Mouse (Mus musculus) macrophage (primary cell): ENCODE data around the gene Kptn. TPM values are rescaled to one million over a fixed set of nuclear protein-coding genes. Genes with fewer than 3 reads are reported as not detected.

ENCODE experiments used
- H3K27ac ChIP-seq: fragments of 350-480 bp; formaldehyde crosslinking; 2 replicates; pipeline ENCODE4 v1.9.0; 2021
- H3K36me3 ChIP-seq: fragments of 350-480 bp; formaldehyde crosslinking; 2 replicates; pipeline ENCODE4 v1.9.0; 2021; ENCODE audit errors: inconsistent target
- H3K4me3 ChIP-seq: fragments of 350-480 bp; formaldehyde crosslinking; 2 replicates; pipeline ENCODE4 v1.9.0; 2021; ENCODE audit errors: inconsistent target
- H3K79me2 ChIP-seq: fragments of 350-480 bp; formaldehyde crosslinking; 2 replicates; pipeline ENCODE4 v1.9.0; 2021; ENCODE audit errors: inconsistent target
- WGBS: methylation state at CpG from one replicate; pipeline ENCODE4 v1.1.7; 2026; ENCODE audit warnings: inconsistent platforms; ENCODE audit not compliant: missing documents; 5-methylcytosine and 5-hydroxymethylcytosine counted together
- polyA plus RNA-seq: library from polyadenylated mRNA; stranded (reverse); fragments of 250-400 nt; gene quantifications from 3 replicates; pipeline ENCODE4 v1.2.4, GENCODE M21; 2018; ENCODE audit warnings: inconsistent platforms

Kptn gene
- polyA plus RNA-seq, 1 experiment from 2014 or later: 3.3 TPM

DNA sequence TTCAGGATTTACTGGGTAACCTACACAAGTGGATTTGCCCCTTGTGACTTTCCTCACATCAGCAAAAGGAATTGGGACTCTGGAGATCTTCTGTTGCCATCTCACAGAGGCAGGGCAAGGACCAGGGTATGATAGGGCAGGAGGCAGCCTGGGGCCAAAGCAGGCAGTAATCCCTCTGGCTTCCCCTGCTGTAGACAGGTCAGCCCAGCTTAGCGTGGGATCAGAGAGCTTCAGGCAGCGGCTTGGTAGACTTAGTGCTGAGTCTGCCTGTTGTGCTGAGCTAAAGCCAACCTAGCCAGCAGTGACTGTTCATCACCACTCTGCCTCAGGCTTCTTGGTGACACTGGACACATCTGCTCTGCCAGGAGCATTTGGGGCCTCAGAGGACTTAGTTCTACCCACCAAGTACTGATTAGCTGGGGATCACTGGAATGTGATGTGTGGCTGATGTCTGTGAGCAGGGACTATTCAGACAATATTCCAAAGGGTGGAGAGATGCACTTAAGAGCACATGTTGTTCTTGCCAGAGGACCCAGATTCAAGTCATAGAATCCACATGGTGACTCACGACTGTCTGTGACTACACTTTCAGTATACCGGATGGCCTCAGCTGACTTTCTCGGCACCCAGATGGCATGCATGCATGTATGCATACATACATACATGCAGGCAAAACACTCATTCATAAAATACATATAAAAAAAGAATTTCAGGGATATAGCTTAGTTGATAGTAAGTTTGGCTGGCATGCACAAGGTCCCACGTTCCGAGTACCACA, 14.9 kb upstream of the Kptn start:
- WGBS: 93% methylated on average over 7 of the region's 7 CpGs
- Histone ChIP-seq H3K79me2 (peaks cover 98% of the 10 kb centered on the region), H3K27ac (no peak overlapping the region), H3K36me3 (peaks cover 63% of the 10 kb centered on the region), H3K4me3 (no peak overlapping the region)

GRCm38 (mm10) chr7:16108886-16109542, 10.7 kb upstream of the Kptn start:
- Histone ChIP-seq H3K36me3 (peaks cover 86% of the 10 kb centered on the region), H3K79me2 (peaks cover 56% of the 10 kb centered on the region), H3K27ac (no peak overlapping the region), H3K4me3 (no peak overlapping the region)
- WGBS: 98% methylated on average over 9 of the region's 9 CpGs

- H3K79me2 ChIP-seq: peaks cover 45% of the 10 kb centered on the region
- H3K36me3 ChIP-seq: peaks cover 90% of the 10 kb centered on the region
- H3K27ac ChIP-seq: no peak overlapping the region
- WGBS: 94% methylated on average over 7 of the region's 8 CpGs
- no peak overlapping the region for H3K4me3 ChIP-seq
These were observed 9.5 kb upstream of the Kptn start for GRCm38 (mm10) chr7:16110158-16110557.

- H3K27ac ChIP-seq: no peak overlapping the region
- WGBS: 94% methylated on average over 7 of the region's 7 CpGs
- H3K79me2 ChIP-seq: peaks cover 32% of the 10 kb centered on the region
- H3K36me3 ChIP-seq: peaks cover 100% of the 10 kb centered on the region
- H3K4me3 ChIP-seq: no peak overlapping the region
These were observed 8.2 kb upstream of the Kptn start for GRCm38 (mm10) chr7:16111284-16112090.

DNA sequence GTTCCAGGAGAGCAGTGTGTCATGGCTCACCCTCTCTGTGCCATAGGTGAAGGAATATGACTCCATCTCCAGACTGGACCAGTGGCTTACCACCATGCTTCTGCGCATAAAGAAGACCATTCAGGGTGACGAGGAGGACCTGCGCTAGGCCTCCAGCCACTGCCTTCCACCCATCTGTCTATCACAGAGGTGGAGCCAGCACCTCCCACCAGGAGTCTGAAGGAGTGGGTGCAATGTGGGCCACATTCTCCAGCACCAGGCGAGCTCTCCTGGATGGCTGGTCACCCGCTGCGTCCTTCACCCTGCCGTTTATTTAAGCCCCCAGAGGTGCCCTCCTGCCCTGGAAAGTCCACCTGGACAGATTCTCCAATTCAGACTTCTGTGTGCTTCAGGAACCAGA, 3.3 kb upstream of the Kptn start:
- peaks cover 57% of the 10 kb centered on the region for H3K36me3 ChIP-seq
- H3K4me3 ChIP-seq: no peak overlapping the region
- WGBS: 97% methylated on average over 7 of the region's 7 CpGs
- H3K79me2 ChIP-seq: no peaks in the 10 kb centered on the region
- no peak overlapping the region for H3K27ac ChIP-seq

GRCm38 (mm10) chr7:16117100-16117499, 2.6 kb upstream of the Kptn start:
- Histone ChIP-seq H3K4me3 (no peak overlapping the region), H3K79me2 (no peaks in the 10 kb centered on the region), H3K27ac (no peak overlapping the region), H3K36me3 (peaks cover 50% of the 10 kb centered on the region)
- 97% methylated on average over 3 of the region's 3 CpGs for WGBS

DNA sequence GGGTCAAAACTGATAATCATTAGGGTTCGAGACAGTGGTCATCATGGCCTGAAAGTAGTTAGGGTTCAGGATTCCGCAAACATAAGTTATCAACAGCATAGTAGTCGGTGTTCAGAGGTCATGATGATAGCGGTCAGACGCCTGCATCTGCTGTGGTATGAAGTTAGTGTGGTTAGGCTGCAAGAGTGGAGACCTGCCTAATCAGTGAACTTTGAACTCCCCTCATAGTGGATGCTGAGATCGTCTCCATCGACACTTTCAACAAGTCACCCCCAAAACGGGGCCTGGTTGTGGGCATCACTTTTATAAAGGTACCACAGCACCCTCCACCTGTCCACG, 536 bp downstream of the Kptn start:
- peak overlapping the region; percentile 56 for H3K4me3 ChIP-seq
- H3K36me3 ChIP-seq: peaks cover 18% of the 10 kb centered on the region
- H3K27ac ChIP-seq: peak overlapping the region; percentile 80
- H3K79me2 ChIP-seq: no peaks in the 10 kb centered on the region
- WGBS: 66% methylated on average over 9 of the region's 9 CpGs

DNA sequence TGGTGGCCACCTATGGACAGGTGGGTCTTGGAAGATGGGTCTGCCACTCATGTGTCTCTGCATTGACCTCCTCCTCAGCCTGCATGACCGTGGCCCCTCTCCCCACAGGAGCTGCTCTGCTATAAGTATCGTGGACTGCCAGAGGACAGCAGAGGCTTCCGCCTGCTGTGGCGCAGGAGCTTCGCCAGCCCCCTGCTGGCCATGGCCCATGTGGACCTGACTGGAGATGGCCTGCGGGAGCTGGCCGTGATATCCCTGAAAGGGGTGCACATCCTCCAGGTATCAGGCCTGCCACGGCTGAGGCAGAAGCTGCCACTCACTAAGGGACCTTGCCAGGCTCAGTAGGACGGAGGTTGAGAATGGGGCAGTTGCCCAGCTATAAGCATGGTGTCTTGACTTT, 6.1 kb downstream of the Kptn start:
- 95% methylated on average over 9 of the region's 9 CpGs for WGBS
- Histone ChIP-seq H3K79me2 (no peaks in the 10 kb centered on the region), H3K27ac (no peak overlapping the region), H3K36me3 (no peaks in the 10 kb centered on the region), H3K4me3 (no peak overlapping the region)

DNA sequence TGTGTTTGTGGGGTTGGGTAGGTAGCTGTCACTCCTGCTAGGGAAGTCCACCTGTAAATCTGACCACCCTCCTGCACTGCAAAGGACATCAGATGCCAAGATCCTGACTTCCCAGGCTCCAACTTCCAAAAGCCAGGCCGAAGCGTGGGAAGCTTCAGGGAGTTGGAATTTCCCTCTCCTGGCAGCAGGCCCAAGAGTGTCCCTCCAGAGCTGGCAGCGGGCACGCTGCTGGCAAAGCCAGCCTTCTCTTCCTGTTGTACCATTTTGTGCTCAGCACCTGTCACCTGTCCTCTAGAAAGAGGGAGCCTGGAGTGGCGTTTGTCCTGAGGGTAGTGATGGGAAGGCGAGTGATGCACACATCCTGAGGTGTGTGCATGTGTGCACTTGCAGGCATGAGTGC, 8.6 kb downstream of the Kptn start:
- Histone ChIP-seq H3K79me2 (no peaks in the 10 kb centered on the region), H3K27ac (no peak overlapping the region), H3K4me3 (no peak overlapping the region), H3K36me3 (no peaks in the 10 kb centered on the region)
- WGBS: 93% methylated on average over 6 of the region's 6 CpGs

DNA sequence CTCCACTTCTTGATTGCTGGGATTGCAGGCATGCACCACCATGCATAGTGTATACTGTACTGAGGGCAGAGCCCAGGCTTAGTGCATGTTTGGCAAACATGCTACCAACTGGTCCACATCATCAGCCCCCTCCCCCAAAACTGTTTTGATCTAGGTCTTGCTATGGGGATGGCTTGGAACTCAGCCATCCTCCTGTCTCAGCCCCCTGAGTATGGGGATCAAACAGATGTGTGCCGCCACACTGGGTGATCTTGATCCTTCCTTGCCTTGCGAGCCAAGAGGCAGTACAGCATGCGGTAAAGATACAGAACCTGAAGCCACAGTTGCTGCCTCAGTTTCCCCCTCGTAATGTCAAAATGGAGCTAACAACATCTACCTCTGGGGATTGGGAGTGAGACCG, 9.2 kb downstream of the Kptn start:
- H3K79me2 ChIP-seq: no peaks in the 10 kb centered on the region
- no peak overlapping the region for H3K27ac ChIP-seq
- H3K36me3 ChIP-seq: no peaks in the 10 kb centered on the region
- 84% methylated on average over 5 of the region's 5 CpGs for WGBS
- H3K4me3 ChIP-seq: no peak overlapping the region

- H3K4me3 ChIP-seq: no peak within 1 kb of the TSS
- WGBS: 16% methylated on average over 12 of the region's 12 CpGs
These were observed 9.7 kb downstream of the Kptn start, which contains the start of gene Slc8a2 for GRCm38 (mm10) chr7:16129421-16129845. Slc8a2 (plus strand) TSS chr7:16129826.

DNA sequence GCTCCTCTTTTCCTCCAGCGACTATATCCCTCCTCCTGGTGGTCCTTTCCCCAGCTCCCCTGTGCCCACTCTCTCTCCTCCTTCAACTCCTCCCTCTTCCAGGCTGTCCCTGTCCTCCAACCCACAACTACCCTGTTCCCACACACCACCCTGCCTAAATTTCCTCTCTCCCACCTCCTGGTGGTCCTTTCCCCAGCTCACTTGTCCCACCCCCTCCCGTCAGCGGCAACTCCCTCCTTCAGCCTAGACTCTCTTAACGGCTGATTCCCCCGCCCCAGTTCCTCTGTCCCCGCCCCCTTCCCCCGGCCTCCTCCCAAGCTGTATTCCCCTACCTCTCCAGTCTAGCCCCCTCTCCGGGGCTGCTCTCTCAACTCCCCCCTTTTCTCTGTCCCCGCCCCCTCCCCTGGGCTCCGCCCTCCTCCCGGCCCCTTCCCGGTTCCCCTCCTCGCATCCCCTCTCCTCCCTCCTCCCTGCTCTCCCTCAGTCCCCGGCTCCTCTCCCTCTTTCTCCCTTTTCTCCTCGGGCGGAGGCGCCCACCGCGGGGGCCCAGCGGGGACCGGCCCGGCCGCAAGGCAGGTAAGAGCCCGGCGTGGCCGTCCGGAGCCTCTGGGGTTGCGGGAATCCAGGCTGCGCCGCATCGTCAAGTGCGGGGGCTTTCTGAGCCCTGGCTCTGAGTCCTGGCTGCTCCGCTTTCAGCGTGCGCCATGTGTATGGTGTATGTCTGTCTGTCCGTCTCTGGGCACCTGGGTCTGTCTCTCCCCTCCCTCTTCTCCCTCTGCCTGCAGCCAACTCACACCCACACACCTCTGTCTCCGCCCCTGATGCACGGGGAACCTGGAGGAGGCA, 10.4 kb downstream of the Kptn start:
- H3K79me2 ChIP-seq: no peaks in the 10 kb centered on the region
- H3K27ac ChIP-seq: no peak overlapping the region
- 3% methylated on average over 19 of the region's 38 CpGs for WGBS
- no peak overlapping the region for H3K4me3 ChIP-seq
- H3K36me3 ChIP-seq: no peaks in the 10 kb centered on the region

More at GRCm38 (mm10) chr7:16129421-16129845, 9.7 kb downstream of the Kptn start, which contains the start of gene Slc8a2:
- Histone ChIP-seq H3K27ac (no peak within 1 kb of the TSS), H3K36me3 (no peaks in the 10 kb centered on the region), H3K79me2 (no peaks in the 10 kb centered on the region)

DNA sequence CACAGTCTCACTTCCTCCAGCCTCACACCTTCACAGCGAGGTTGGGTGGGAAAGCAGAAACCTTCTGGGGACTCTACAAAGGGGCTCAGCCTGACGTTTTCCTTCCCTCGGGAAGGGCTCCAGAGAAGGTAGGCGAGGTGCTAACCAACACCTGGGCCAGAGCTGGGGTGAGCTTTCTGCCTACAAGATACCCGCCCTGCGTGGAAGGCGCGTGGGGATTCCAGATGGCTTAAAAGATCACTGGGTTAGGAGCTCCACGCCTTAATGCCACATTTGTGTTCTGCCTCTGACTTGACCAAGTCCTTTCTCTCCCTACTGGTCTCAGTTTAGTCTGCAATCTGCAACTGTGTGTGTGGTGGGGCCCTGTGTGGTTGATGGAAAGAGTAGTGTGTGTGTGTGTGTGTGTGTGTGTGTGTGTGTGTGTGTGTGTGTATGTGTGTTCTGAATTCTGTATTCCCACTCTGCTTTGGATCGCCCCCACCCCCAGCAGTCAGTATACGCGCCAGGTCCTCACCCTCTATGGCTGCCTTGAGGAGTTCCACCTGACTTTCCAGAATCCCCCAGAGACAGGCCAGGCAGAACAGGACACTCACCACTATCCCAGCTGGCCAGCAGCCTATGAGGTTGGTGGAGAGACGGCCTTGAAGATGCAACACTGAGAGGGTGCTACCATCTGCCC, 11.4 kb downstream of the Kptn start:
- 45% methylated on average over 11 of the region's 13 CpGs for WGBS
- Histone ChIP-seq H3K36me3 (no peaks in the 10 kb centered on the region), H3K4me3 (no peak overlapping the region), H3K27ac (no peak overlapping the region), H3K79me2 (no peaks in the 10 kb centered on the region)

GRCm38 (mm10) chr7:16132161-16132581, 12.5 kb downstream of the Kptn start:
- no peaks in the 10 kb centered on the region for H3K36me3 ChIP-seq
- no peak overlapping the region for H3K4me3 ChIP-seq
- no peak overlapping the region for H3K27ac ChIP-seq
- 11% methylated on average over 3 of the region's 7 CpGs for WGBS
- H3K79me2 ChIP-seq: no peaks in the 10 kb centered on the region
